Mouse (Mus musculus): Measurements from ENCODE around the gene Fcer2a. TPM values are rescaled to one million over a fixed set of nuclear protein-coding genes. Genes with fewer than 3 reads are reported as not detected.

Gene Fcer2a
- polyA plus RNA-seq, 1 experiment = 0.07 TPM

DNA sequence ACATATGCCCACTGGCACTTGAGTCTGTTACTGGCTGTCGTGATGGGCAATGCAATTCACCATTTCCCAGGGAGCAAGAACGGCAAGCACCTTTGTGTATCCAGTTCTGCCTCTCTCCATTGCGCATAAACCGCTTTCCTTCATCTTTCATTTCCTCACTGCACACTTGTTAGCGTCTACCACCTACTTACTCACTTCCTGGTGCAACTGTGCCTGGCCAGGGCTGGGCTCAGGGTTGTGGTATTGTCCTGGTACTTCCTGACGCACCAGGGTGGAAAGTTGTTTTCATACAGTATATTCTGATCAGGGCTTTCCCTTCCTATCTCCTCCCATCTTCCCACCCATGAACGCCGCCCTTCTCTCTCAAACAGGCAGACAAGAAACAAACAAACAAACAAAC, 33.1 kb downstream of the Fcer2a start:
- no peaks in the 10 kb centered on the region for H3K36me3 ChIP-seq (replicated peaks; ENCODE audit: low read length)
- no peak for TF ChIP-seq GATA1 (IDR thresholded peaks at IDR 0.05; ENCODE audit: borderline replicate concordance, low read length)
- no peak for TF ChIP-seq FLI1 (IDR thresholded peaks at IDR 0.05; ENCODE audit: low read length)
- peaks cover 17% of the 10 kb centered on the region for H3K27me3 ChIP-seq (replicated peaks)
- peaks cover 57% of the 10 kb centered on the region for H3K4me1 ChIP-seq
- H3K4me3 ChIP-seq (replicated peaks) = peak overlapping the region; percentile 67
- H3K9me3 ChIP-seq = no peaks in the 10 kb centered on the region

DNA sequence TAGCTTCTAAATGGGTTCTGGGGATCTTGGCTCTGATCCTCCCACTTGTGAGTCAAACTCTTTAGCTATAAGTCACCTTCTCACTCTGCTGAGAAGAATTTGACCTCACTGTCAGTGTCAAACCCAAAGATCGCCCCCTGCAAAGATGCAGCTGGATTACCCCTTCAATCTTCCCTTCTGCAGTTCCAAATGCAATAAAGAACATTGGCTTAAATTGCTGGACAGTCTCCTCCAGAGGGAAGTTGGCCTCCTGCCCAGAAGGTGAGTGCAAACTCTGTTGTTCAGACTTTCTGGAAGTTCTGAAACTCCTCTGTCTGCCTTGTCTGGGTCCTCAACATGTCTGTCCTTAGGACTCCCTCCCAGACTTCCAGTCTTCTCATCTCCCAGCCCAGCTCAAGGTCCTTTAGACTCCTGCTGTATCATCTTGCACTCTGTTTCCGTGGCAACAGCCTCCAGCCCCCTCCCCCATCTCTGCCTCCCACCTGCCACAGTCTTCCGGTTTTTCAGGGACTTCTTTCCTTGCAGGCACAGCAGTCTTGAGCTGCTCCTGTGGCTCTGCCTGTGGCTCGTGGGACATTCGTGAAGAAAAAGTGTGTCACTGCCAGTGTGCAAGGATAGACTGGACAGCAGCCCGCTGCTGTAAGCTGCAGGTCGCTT, 37.1 kb downstream of the Fcer2a start:
- TF ChIP-seq GATA1 (IDR thresholded peaks at IDR 0.05; ENCODE audit: borderline replicate concordance, low read length) (no peak), FLI1 (IDR thresholded peaks at IDR 0.05; ENCODE audit: low read length) (no peak)
- Histone ChIP-seq H3K27me3 (replicated peaks) (peaks cover 27% of the 10 kb centered on the region), H3K4me1 (peaks cover 58% of the 10 kb centered on the region), H3K36me3 (replicated peaks; ENCODE audit: low read length) (no peaks in the 10 kb centered on the region), H3K4me3 (replicated peaks) (peak overlapping the region; percentile 8), H3K9me3 (no peaks in the 10 kb centered on the region)

DNA sequence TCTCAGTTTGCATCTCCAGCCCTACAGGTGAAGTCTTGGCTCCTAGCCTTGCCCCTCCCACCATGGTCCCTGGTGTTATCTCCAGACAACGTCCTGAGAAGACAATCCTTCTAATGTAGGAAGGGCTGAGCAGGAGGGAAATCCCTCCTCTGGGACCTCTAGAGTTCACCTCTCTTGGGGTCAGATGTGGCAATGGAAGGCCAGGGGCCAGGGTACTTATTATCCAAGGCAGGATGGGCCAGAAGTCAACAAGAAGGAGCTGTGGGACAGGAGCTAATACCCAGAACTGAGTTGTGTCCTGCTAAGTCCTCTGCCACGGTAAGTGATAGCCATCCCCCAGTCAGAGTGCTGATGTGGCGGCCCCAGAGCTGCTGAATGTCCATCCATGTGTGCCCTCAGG, 38.4 kb downstream of the Fcer2a start, which contains the start of gene Retn:
Retn (plus strand) TSS at position 245 of the 400 bp plus-strand sequence.
- no peaks in the 10 kb centered on the region for H3K36me3 ChIP-seq (replicated peaks; ENCODE audit: low read length)

DNA sequence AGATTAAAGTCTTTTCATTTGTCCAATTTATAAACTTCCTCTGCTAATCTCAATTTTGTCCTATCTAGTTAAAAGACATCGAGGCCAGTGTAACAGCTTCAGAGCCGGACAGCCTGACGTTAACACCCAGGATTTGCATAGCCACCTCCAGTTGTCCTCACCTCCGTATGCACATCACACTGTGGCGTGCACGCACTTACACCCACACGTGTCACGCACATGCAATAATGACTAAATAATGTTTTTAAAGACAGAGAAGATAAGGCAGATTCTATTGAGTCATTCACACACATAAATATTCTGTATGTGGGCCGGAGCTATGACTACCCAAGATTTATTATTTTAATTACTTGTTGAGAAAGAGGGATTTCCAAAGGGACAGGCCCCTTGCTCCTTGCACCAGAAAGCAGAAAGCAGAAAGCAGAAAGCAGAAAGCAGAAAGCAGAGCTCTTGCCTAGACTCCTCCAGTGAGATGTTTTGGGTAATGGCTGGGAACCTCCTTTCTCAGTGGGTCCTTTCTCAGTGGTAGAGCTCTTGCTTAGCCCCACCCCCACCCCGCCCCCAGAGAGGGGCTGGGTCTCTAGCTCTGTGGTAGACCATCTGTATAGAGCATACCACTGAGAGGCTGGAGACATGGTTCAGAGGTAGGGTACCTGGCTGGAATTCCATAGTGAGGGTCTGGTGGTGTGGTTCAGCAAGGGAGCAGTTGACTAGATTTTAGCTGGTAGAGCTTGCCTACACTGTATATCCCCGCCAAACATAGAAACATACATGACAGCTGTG, 39.1 kb downstream of the Fcer2a start:
- TF ChIP-seq FLI1 (IDR thresholded peaks at IDR 0.05; ENCODE audit: low read length) (no peak), GATA1 (IDR thresholded peaks at IDR 0.05; ENCODE audit: borderline replicate concordance, low read length) (no peak)
- Histone ChIP-seq H3K9me3 (no peaks in the 10 kb centered on the region), H3K4me3 (replicated peaks) (no peak overlapping the region), H3K4me1 (peaks cover 43% of the 10 kb centered on the region), H3K36me3 (replicated peaks; ENCODE audit: low read length) (no peaks in the 10 kb centered on the region), H3K27me3 (replicated peaks) (peaks cover 28% of the 10 kb centered on the region)

More for the DNA sequence above, 38.4 kb downstream of the Fcer2a start, which contains the start of gene Retn:
- Histone ChIP-seq H3K9me3 (no peaks in the 10 kb centered on the region), H3K4me3 (replicated peaks) (no peak within 1 kb of the TSS), H3K27me3 (replicated peaks) (peaks cover 28% of the 10 kb centered on the region), H3K4me1 (peaks cover 48% of the 10 kb centered on the region)
- TF ChIP-seq FLI1 (IDR thresholded peaks at IDR 0.05; ENCODE audit: low read length) (no peak), GATA1 (IDR thresholded peaks at IDR 0.05; ENCODE audit: borderline replicate concordance, low read length) (no peak)

DNA sequence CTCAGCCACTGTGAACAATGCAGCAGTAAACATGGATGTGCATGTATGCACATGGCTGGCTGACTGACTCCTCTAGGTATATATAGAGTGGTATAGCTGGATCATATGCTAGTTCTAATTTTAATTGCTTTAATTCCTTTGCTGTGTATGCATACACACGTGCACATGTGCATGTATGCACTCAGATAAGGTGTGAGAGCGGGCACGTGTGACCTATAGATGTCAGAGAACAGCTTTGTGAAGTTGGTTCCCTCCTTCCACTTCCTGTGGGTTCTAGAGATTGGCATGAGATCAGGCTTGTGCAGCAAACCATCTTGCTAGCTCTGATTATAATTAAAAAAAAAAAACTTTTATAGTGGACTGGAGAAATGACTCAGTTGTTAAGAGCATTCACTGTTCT, 41.1 kb downstream of the Fcer2a start:
- Histone ChIP-seq H3K9me3 (no peaks in the 10 kb centered on the region), H3K4me3 (replicated peaks) (no peak overlapping the region), H3K36me3 (replicated peaks; ENCODE audit: low read length) (no peaks in the 10 kb centered on the region), H3K4me1 (peaks cover 48% of the 10 kb centered on the region), H3K27me3 (replicated peaks) (peaks cover 25% of the 10 kb centered on the region)
- TF ChIP-seq FLI1 (IDR thresholded peaks at IDR 0.05; ENCODE audit: low read length) = no peak
- TF ChIP-seq GATA1 (IDR thresholded peaks at IDR 0.05; ENCODE audit: borderline replicate concordance, low read length) = no peak

DNA sequence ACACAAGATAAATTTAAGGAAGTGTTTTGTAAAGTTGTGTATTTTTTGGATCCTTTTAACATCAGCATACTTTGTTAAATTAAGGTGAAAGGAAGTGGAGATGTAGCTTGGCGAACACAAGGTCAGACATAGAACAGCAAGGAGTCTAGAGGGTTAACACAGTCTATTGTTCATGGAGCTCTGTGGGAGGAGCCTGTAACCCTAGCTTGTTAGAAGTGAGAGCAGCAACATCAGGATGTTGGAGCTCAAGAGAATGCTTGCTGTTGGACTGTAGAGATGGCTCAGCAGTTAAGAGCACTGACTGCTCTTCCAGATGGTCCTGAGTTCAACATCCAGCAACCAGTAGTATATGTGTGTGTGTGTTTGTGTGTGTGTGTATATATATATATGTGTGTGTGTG, 45.0 kb downstream of the Fcer2a start:
- Histone ChIP-seq H3K9me3 (no peaks in the 10 kb centered on the region), H3K4me1 (peaks cover 38% of the 10 kb centered on the region), H3K4me3 (replicated peaks) (no peak overlapping the region), H3K36me3 (replicated peaks; ENCODE audit: low read length) (peaks cover 6% of the 10 kb centered on the region), H3K27me3 (replicated peaks) (peaks cover 2% of the 10 kb centered on the region)
- no peak for TF ChIP-seq FLI1 (IDR thresholded peaks at IDR 0.05; ENCODE audit: low read length)
- no peak for TF ChIP-seq GATA1 (IDR thresholded peaks at IDR 0.05; ENCODE audit: borderline replicate concordance, low read length)

DNA sequence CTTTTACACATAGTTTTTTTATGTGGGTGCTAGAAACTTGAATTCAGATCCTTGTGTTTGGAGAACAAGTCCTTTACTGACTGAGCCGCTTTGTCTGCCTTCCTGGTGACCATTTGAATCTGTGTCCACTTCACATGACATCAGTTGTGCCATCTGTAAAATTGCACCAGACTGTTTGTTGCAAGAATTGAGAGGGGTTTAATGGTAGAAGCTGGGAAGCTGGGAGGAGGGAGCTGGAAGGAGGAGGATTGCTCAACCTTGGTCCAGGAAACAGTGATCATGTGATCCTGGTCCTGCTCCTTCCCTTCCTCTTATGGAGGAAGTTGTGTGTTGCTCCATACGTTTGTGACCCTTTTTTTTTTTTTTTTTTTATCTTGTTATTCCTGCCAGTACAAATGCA, 45.7 kb downstream of the Fcer2a start:
- Histone ChIP-seq H3K4me3 (replicated peaks) (no peak overlapping the region), H3K4me1 (peaks cover 32% of the 10 kb centered on the region), H3K36me3 (replicated peaks; ENCODE audit: low read length) (peaks cover 12% of the 10 kb centered on the region), H3K27me3 (replicated peaks) (peaks cover 2% of the 10 kb centered on the region), H3K9me3 (no peaks in the 10 kb centered on the region)
- TF ChIP-seq FLI1 (IDR thresholded peaks at IDR 0.05; ENCODE audit: low read length) = no peak
- no peak for TF ChIP-seq GATA1 (IDR thresholded peaks at IDR 0.05; ENCODE audit: borderline replicate concordance, low read length)

DNA sequence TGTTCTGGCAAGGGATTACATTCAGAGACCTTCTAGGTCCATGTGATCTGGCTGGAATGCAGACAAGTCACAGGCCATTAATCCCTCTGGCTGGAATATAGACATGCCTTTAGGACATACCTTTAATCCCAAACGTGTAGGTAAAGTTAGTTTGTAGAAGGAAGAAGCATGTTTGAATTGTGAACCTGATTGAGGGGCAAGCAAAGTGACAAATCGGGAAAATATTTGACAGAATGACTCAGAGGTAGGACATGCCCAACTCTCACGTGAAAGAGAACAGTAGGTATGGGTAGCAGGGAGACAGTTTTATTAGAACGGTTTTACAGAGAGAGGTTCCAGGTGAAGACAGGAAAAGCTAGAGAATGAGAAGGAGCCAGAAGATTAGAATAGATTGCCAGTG, 46.4 kb downstream of the Fcer2a start:
- Histone ChIP-seq H3K36me3 (replicated peaks; ENCODE audit: low read length) (peaks cover 19% of the 10 kb centered on the region), H3K9me3 (no peaks in the 10 kb centered on the region), H3K4me3 (replicated peaks) (no peak overlapping the region), H3K27me3 (replicated peaks) (peaks cover 2% of the 10 kb centered on the region), H3K4me1 (peaks cover 28% of the 10 kb centered on the region)
- TF ChIP-seq FLI1 (IDR thresholded peaks at IDR 0.05; ENCODE audit: low read length) = no peak
- TF ChIP-seq GATA1 (IDR thresholded peaks at IDR 0.05; ENCODE audit: borderline replicate concordance, low read length) = no peak

DNA sequence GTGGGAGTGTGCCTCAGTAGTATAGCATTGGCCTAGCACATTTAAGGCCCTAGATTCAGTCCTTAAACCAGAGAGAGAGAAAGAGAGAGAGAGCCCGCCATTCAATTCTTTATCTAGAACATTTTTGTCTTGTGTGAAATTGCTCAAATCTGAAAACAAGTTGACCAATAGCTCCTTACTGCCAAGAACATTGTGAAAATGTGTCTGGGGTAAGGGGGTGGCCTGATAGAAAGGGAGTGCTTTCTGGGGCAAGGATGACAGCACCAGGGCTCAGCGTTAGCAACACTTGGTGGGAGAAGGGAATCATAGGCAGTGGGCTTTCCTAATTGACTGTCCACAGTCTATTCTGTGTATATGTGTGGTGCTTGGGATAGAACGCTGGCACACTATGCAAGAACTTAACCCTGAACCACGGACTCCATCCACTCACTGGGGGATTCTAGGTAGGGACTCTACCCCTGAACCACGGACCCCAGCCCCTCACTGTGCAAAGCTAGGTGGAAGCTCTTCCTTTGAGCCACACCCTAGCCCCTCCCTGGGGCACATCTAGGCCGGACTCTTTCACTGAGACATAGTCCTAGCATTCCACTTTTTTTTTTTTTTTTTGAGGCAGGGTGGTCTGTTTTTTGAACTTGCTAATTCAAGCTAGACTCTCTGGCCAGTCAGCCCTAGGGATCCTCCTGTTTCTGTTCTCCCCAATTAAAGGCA, 47.0 kb downstream of the Fcer2a start:
- Histone ChIP-seq H3K36me3 (replicated peaks; ENCODE audit: low read length) (peaks cover 25% of the 10 kb centered on the region), H3K4me3 (replicated peaks) (no peak overlapping the region), H3K27me3 (replicated peaks) (peaks cover 2% of the 10 kb centered on the region), H3K9me3 (no peaks in the 10 kb centered on the region), H3K4me1 (peaks cover 28% of the 10 kb centered on the region)
- no peak for TF ChIP-seq FLI1 (IDR thresholded peaks at IDR 0.05; ENCODE audit: low read length)
- no peak for TF ChIP-seq GATA1 (IDR thresholded peaks at IDR 0.05; ENCODE audit: borderline replicate concordance, low read length)

Data from megakaryocyte, embryonic 14.5 days (primary cell).